In genomic region chr9:62811516-62812121, GRCm38 (mm10) we compare ENCODE assay signal across 8 mouse cellular contexts. TPM values are rescaled to one million over a fixed set of nuclear protein-coding genes. Genes with fewer than 3 reads are reported as not detected.
DNase-seq lines count a peak whose midpoint lies in the region; ATAC-seq and TF ChIP-seq lines count a peak whose summit lies in the region.

Gene Fem1b (minus strand): TSS chr9:62811934.

- no peak for TF ChIP-seq CTCF in liver, adult 2 months (IDR thresholded peaks at IDR 0.05; ENCODE audit: low read depth, low read length)

- H3K27ac ChIP-seq in heart, embryonic 11.5 days (ENCODE audit: low read depth, low read length) = peak within 1 kb of the TSS; percentile 96
- peak within 1 kb of the TSS; percentile 98 for H3K27ac ChIP-seq in kidney, embryonic 16.5 days (ENCODE audit: low read length)
- peak within 1 kb of the TSS; percentile 67 for H3K27ac ChIP-seq in liver, adult 2 months (replicated peaks; ENCODE audit: insufficient read depth, low read depth, low read length)

- no peaks in the 10 kb centered on the region for H3K9me3 ChIP-seq in heart, embryonic 11.5 days (replicated peaks; ENCODE audit: control insufficient read depth, low read length)
- H3K9me3 ChIP-seq in kidney, embryonic 16.5 days (ENCODE audit: low read length) = no peaks in the 10 kb centered on the region

- peak within 1 kb of the TSS; percentile 99 for H3K4me2 ChIP-seq in heart, embryonic 11.5 days
- H3K4me2 ChIP-seq in kidney, embryonic 16.5 days (replicated peaks; ENCODE audit: low read depth, low read length) = peak within 1 kb of the TSS; percentile 90
- peak within 1 kb of the TSS; percentile 97 for H3K4me2 ChIP-seq in myocyte (ENCODE audit: low read depth)

- H3K27me3 ChIP-seq in heart, embryonic 11.5 days (ENCODE audit: control insufficient read depth, insufficient read depth, low read length) = no peaks in the 10 kb centered on the region
- no peaks in the 10 kb centered on the region for H3K27me3 ChIP-seq in kidney, embryonic 16.5 days (ENCODE audit: insufficient read depth, low read length)
- no peaks in the 10 kb centered on the region for H3K27me3 ChIP-seq in liver, adult 2 months (ENCODE audit: control insufficient read depth, insufficient read depth, low read length)
- H3K27me3 ChIP-seq in myocyte (ENCODE audit: control insufficient read depth, insufficient read depth, insufficient read length) = no peaks in the 10 kb centered on the region
- no peaks in the 10 kb centered on the region for H3K27me3 ChIP-seq in splenic B cell, adult 2 months (ENCODE audit: control insufficient read depth, insufficient read depth, low read length, poor library complexity, severe bottlenecking)

- H3K79me2 ChIP-seq in liver, adult 2 months (ENCODE audit: control insufficient read depth, insufficient read depth, low read length) = peaks cover 24% of the 10 kb centered on the region
- H3K79me2 ChIP-seq in myocyte (ENCODE audit: control insufficient read depth, insufficient read depth) = peaks cover 46% of the 10 kb centered on the region

- WGBS in heart, embryonic 11.5 days (ENCODE audit: insufficient replicate concordance) = under 1% methylated on average over 66 of the region's 68 CpGs
- WGBS in kidney, embryonic 16.5 days = under 1% methylated on average over 68 of the region's 68 CpGs
- under 1% methylated on average over 63 of the region's 68 CpGs for WGBS in liver, adult 2 months

- peak; percentile 67; the same call in 1 of the 2 replicates for TF ChIP-seq POLR2A in liver, adult 2 months (IDR thresholded peaks at IDR 0.05; ENCODE audit: extremely low read depth, insufficient read depth, low read length)
- peak; percentile 89 for TF ChIP-seq POLR2A in myocyte (IDR thresholded peaks at IDR 0.05; ENCODE audit: insufficient read length, low read depth)

- no peaks in the 10 kb centered on the region for H3K36me3 ChIP-seq in heart, embryonic 11.5 days (ENCODE audit: control insufficient read depth, insufficient read depth, low read length)
- H3K36me3 ChIP-seq in kidney, embryonic 16.5 days (ENCODE audit: insufficient read depth, low read length) = no peaks in the 10 kb centered on the region
- H3K36me3 ChIP-seq in liver, adult 2 months (ENCODE audit: control insufficient read depth, insufficient read depth, low read length) = no peaks in the 10 kb centered on the region
- no peaks in the 10 kb centered on the region for H3K36me3 ChIP-seq in myocyte (ENCODE audit: control insufficient read depth, insufficient read depth)
- no peaks in the 10 kb centered on the region for H3K36me3 ChIP-seq in splenic B cell, adult 2 months (ENCODE audit: control insufficient read depth, insufficient read depth, low read length, poor library complexity, severe bottlenecking)

- peak within 1 kb of the TSS; percentile 99 for H3ac ChIP-seq in myocyte (ENCODE audit: control insufficient read depth, insufficient read length)

- peaks cover 10% of the 10 kb centered on the region for H3K4me1 ChIP-seq in heart, embryonic 11.5 days (ENCODE audit: control insufficient read depth, insufficient read depth, low read length)
- H3K4me1 ChIP-seq in kidney, embryonic 16.5 days (ENCODE audit: insufficient read depth, low read length) = peaks cover 29% of the 10 kb centered on the region
- peaks cover 6% of the 10 kb centered on the region for H3K4me1 ChIP-seq in liver, adult 2 months (ENCODE audit: control insufficient read depth, insufficient read depth, low read length)

- H3K4me3 ChIP-seq in heart, embryonic 11.5 days (ENCODE audit: low read depth, low read length) = peak within 1 kb of the TSS; percentile 94
- peak within 1 kb of the TSS; percentile 93 for H3K4me3 ChIP-seq in kidney, embryonic 16.5 days (ENCODE audit: low read length)
- H3K4me3 ChIP-seq in liver, adult 2 months (ENCODE audit: insufficient read depth, low read depth, low read length) = peak within 1 kb of the TSS; percentile 83
- H3K4me3 ChIP-seq in myocyte = peak within 1 kb of the TSS; percentile 90

- peak; percentile 87 for ATAC-seq in erythroblast, adult 5-6 weeks (replicated peaks; ENCODE audit: low FRiP score, poor library complexity, severe bottlenecking)
- peak; percentile 85 for ATAC-seq in heart, embryonic 11.5 days (replicated peaks; ENCODE audit: insufficient number of reproducible peaks, low FRiP score, low TSS enrichment)
- peak; percentile 95 for ATAC-seq in kidney, embryonic 16.5 days (ENCODE audit: low FRiP score, low TSS enrichment)

- DNase-seq in B cell, adult 2 months = peak; percentile 93 to 95
- peak; percentile 99 for DNase-seq in brain, adult 2 months (ENCODE audit: low read depth, low spot score)
- DNase-seq in liver, adult 2 months (ENCODE audit: extremely low read depth, low read depth, low spot score) = peak; percentile 87
- peak; percentile 95 for DNase-seq in splenic B cell, adult 2 months (ENCODE audit: low read depth, low spot score)

- H3K9ac ChIP-seq in heart, embryonic 11.5 days (ENCODE audit: low read depth, low read length) = peak within 1 kb of the TSS; percentile 97
- H3K9ac ChIP-seq in kidney, embryonic 16.5 days (replicated peaks; ENCODE audit: low read length) = peak within 1 kb of the TSS; percentile 94
- H3K9ac ChIP-seq in liver, adult 2 months (ENCODE audit: low read depth, low read length) = peak within 1 kb of the TSS; percentile 76

TF ChIP-seq in myocyte, 11 proteins besides CTCF, POLR2A, EP300 and RAD21:
- TF ChIP-seq TCF12 (IDR thresholded peaks at IDR 0.05; ENCODE audit: insufficient read depth, poor library complexity, severe bottlenecking) (no peak), SRF (IDR thresholded peaks at IDR 0.05; ENCODE audit: control insufficient read depth, insufficient read length, low read depth) (peak; percentile 54), POLR2AphosphoS2 (IDR thresholded peaks at IDR 0.05; ENCODE audit: insufficient read length, low read depth) (peak; percentile 94), MYOD1 (IDR thresholded peaks at IDR 0.05; ENCODE audit: control insufficient read depth in 1 of 3, insufficient read length in 2 of 3, low read depth in 2 of 3) (peak in 1 of 3 experiments; percentile 29)

RNA-seq across cellular contexts. Expression of gene Fem1b, which starts in this region (rescaled TPM):
- total RNA-seq in erythroblast, adult 5-6 weeks (2015; ENCODE audit: low replicate concordance) = 6.5 and 7.5 TPM in 2 replicates
- 10.0 and 14.7 TPM in 2 replicates for total RNA-seq in erythroblast, adult 5-6 weeks (2017; ENCODE audit: low replicate concordance)
- 22.1 and 25.0 TPM in 2 replicates for polyA plus RNA-seq in heart, embryonic 11.5 days (2014; fragmentation: Nextera tagmentation; extraction: Ambion mirVana)
- polyA plus RNA-seq in kidney, embryonic 16.5 days (2015; fragmentation: Nextera tagmentation; extraction: Ambion mirVana) = 23.1 and 23.5 TPM in 2 replicates
- total RNA-seq in liver, adult 2 months (2014; rRNA removed) = 12.4 and 12.7 TPM in 2 replicates
- polyA plus RNA-seq in liver, adult 2 months (2012; rRNA removed) = 3.2 and 3.3 TPM in 2 replicates
- polyA plus RNA-seq in myocyte (2012; fragmentation: generic; extraction: Trizol) = 16.5 TPM

Comparison
In these comparisons a context has a peak if more than half of its experiments do, and no peak if none do; other contexts are left out.
1. Peak in every context shown above with its lines: DNase-seq, ATAC-seq, H3K4me3 ChIP-seq and H3K27ac ChIP-seq.